Mouse (Mus musculus): Measurements from ENCODE around the gene Bcl2.

Gene Bcl2

GRCm38 (mm10) chr1:106713621-106714529 is at the start of gene Bcl2:
Bcl2 (minus strand) TSS chr1:106714274.
- POLR2A ChIA-PET: interaction anchor here in 1 of 4 experiments (1.2 to 2.1 kb wide), 3 partner anchors 45 to 158 kb away, joined by 4 to 11 read pairs (median 6); partner anchors contain the start of gene Kdsr
- CTCF ChIA-PET: no interaction called here

- CTCF ChIA-PET: no interaction called here
- POLR2A ChIA-PET: interaction anchor here in 3 of 4 experiments (0.6 to 3.4 kb wide), 17 partner anchors 8 to 758 kb away, joined by 3 to 28 read pairs (median 9); partner anchors contain the start of genes Bcl2 (in 1 of the 3), Phlpp1 (in 1 of the 3) and Vps4b (in 1 of the 3)
These were observed 46.7 kb upstream of the Bcl2 start for GRCm38 (mm10) chr1:106760750-106761149.

- CTCF ChIA-PET: no interaction called here
These were observed 45.7 kb upstream of the Bcl2 start, which contains the start of gene Kdsr for GRCm38 (mm10) chr1:106759572-106760435. Kdsr (minus strand) TSS chr1:106759727.

GRCm38 (mm10) chr1:106758734-106759571 is 44.9 kb upstream of the Bcl2 start:
- ChIA-PET POLR2A (interaction anchor here in 3 of 4 experiments (0.6 to 3.4 kb wide), 48 partner anchors 8 to 1095 kb away, joined by 3 to 28 read pairs (median 6); partner anchors contain the start of genes Vps4b (in 3 of the 3), Phlpp1 (in 2 of the 3), Bcl2 (in 1 of the 3) and Pign (in 1 of the 3)), CTCF (no interaction called here)

More at GRCm38 (mm10) chr1:106759572-106760435, 45.7 kb upstream of the Bcl2 start, which contains the start of gene Kdsr:
- POLR2A ChIA-PET: interaction anchor here in 3 of 4 experiments (0.7 to 3.4 kb wide), 48 partner anchors 9 to 1096 kb away, joined by 3 to 28 read pairs (median 6); partner anchors contain the start of genes Vps4b (in 3 of the 3), Phlpp1 (in 2 of the 3), Bcl2 (in 1 of the 3) and Pign (in 1 of the 3)

- CTCF ChIA-PET: no interaction called here
- POLR2A ChIA-PET: interaction anchor here in 1 of 4 experiments (1.2 kb wide), 1 partner anchor 40 kb away, joined by 3 read pairs; the partner anchor contains the start of gene Vps4b
These were observed 42.6 kb upstream of the Bcl2 start for GRCm38 (mm10) chr1:106756633-106757032.

GRCm38 (mm10) chr1:106752013-106752412 is 37.9 kb upstream of the Bcl2 start:
- ChIA-PET POLR2A (interaction anchor here in 1 of 4 experiments (2.4 kb wide), 1 partner anchor 7 kb away, joined by 13 read pairs; the partner anchor contains the start of gene Kdsr), CTCF (no interaction called here)

- CTCF ChIA-PET: interaction anchor here in 1 of 4 experiments (0.6 kb wide), 1 partner anchor 12 kb away, joined by 3 read pairs; no protein-coding TSS in a partner anchor
- POLR2A ChIA-PET: interaction anchor here in 2 of 4 experiments (0.6 to 2.4 kb wide), 3 partner anchors 9 to 35 kb away, joined by 5 to 13 read pairs (median 9); partner anchors contain the start of gene Kdsr (in 2 of the 2)
These were observed 36.6 kb upstream of the Bcl2 start for GRCm38 (mm10) chr1:106750656-106751055.

GRCm38 (mm10) chr1:106748555-106749315 is 34.7 kb upstream of the Bcl2 start:
- ChIA-PET CTCF (no interaction called here), POLR2A (interaction anchor here in 3 of 4 experiments (0.5 to 2.9 kb wide), 4 partner anchors 10 to 234 kb away, joined by 4 to 28 read pairs (median 8); partner anchors contain the start of gene Kdsr (in 3 of the 3))

- CTCF ChIA-PET: no interaction called here
- POLR2A ChIA-PET: interaction anchor here in 1 of 4 experiments (1.7 kb wide), 1 partner anchor 17 kb away, joined by 6 read pairs; the partner anchor contains the start of gene Kdsr
These were observed 28.9 kb upstream of the Bcl2 start for GRCm38 (mm10) chr1:106742980-106743379.

GRCm38 (mm10) chr1:106740735-106741134 is 26.7 kb upstream of the Bcl2 start:
- ChIA-PET POLR2A (interaction anchor here in 3 of 4 experiments (0.6 to 2.1 kb wide), 3 partner anchors 18 to 804 kb away, joined by 3 to 13 read pairs (median 9); partner anchors contain the start of gene Kdsr (in 2 of the 3)), CTCF (no interaction called here)

- ChIA-PET POLR2A (interaction anchor here in 1 of 4 experiments (2.1 kb wide), 1 partner anchor 19 kb away, joined by 13 read pairs; the partner anchor contains the start of gene Kdsr), CTCF (interaction anchor here in 1 of 4 experiments (0.6 kb wide), 1 partner anchor 257 kb away, joined by 5 read pairs; no protein-coding TSS in a partner anchor)
These were observed 25.7 kb upstream of the Bcl2 start for GRCm38 (mm10) chr1:106739810-106740209.

GRCm38 (mm10) chr1:106738092-106738491 is 24.0 kb upstream of the Bcl2 start:
- ChIA-PET POLR2A (interaction anchor here in 3 of 4 experiments (0.6 to 1.7 kb wide), 4 partner anchors 9 to 325 kb away, joined by 3 to 7 read pairs (median 4); partner anchors contain the start of gene Kdsr (in 1 of the 3)), CTCF (interaction anchor here in 2 of 4 experiments (0.5 to 1.4 kb wide), 5 partner anchors 9 to 337 kb away, joined by 3 to 6 read pairs (median 3); no protein-coding TSS in a partner anchor)

GRCm38 (mm10) chr1:106736211-106736610 is 22.1 kb upstream of the Bcl2 start:
- ChIA-PET POLR2A (interaction anchor here in 1 of 4 experiments (0.9 kb wide), 1 partner anchor 23 kb away, joined by 3 read pairs; the partner anchor contains the start of gene Kdsr), CTCF (interaction anchor here in 2 of 4 experiments (0.6 to 1.4 kb wide), 3 partner anchors 32 to 191 kb away, joined by 4 to 10 read pairs (median 6); no protein-coding TSS in a partner anchor)

- ChIA-PET POLR2A (no interaction called here), CTCF (interaction anchor here in 3 of 4 experiments (0.6 to 1.0 kb wide), 3 partner anchors 9 to 777 kb away, joined by 4 read pairs; no protein-coding TSS in a partner anchor)
These were observed 21.5 kb upstream of the Bcl2 start for GRCm38 (mm10) chr1:106735586-106735985.

GRCm38 (mm10) chr1:106722061-106722460 is 8.0 kb upstream of the Bcl2 start:
- ChIA-PET CTCF (no interaction called here), POLR2A (no interaction called here)

GRCm38 (mm10) chr1:106717736-106718135 is 3.7 kb upstream of the Bcl2 start:
- ChIA-PET CTCF (interaction anchor here (0.6 to 2.2 kb wide), 5 partner anchors 170 to 293 kb away, joined by 3 to 9 read pairs (median 3); no protein-coding TSS in a partner anchor), POLR2A (interaction anchor here in 2 of 4 experiments (0.9 to 2.7 kb wide), 2 partner anchors 42 to 170 kb away, joined by 3 to 5 read pairs; partner anchors contain the start of gene Kdsr (in 1 of the 2))

Data from embryonic stem cell, embryonic (primary cell).